Mouse (Mus musculus) cortical plate, adult 2 months (tissue): ENCODE measurements around the gene Skiv2l. TPM values are rescaled to one million over a fixed set of nuclear protein-coding genes. Genes with fewer than 3 reads are reported as not detected.
"Not testable (repeated sequence)": the region's sequence is repeated elsewhere in the genome, so short reads cannot be mapped to it uniquely, and the experiment has no call there.

Experiments
- H3K27ac ChIP-seq: fragments of 200-500 bp; 2 replicates; pipeline ENCODE4 v1.5.1; 2012; ENCODE audit warnings: low read length, control low read depth, inconsistent platforms; ENCODE audit not compliant: insufficient read depth
- H3K4me1 ChIP-seq: fragments of 200-500 bp; 2 replicates; pipeline ENCODE4 v1.6.1; 2011; ENCODE audit warnings: low read length; ENCODE audit not compliant: control insufficient read depth, insufficient read depth
- H3K4me3 ChIP-seq: fragments of 200-500 bp; 2 replicates; pipeline ENCODE4 v1.5.1; 2011; ENCODE audit warnings: mild to moderate bottlenecking, low read length, control low read depth; ENCODE audit not compliant: insufficient read depth
- CTCF ChIP-seq: fragments of 200-500 bp; IDR thresholded peaks from 2 replicates; pipeline ENCODE4 v1.5.1; 2011; ENCODE audit warnings: mild to moderate bottlenecking, control low read depth, low read length; ENCODE audit not compliant: insufficient read depth; ENCODE audit errors: extremely low read depth
- POLR2A ChIP-seq: fragments of 200-500 bp; IDR thresholded peaks from 2 replicates; pipeline ENCODE4 v1.6.1; 2011; ENCODE audit warnings: mild to moderate bottlenecking, low read length, control low read depth; ENCODE audit not compliant: insufficient read depth; ENCODE audit errors: extremely low read depth
- polyA plus RNA-seq: library from polyadenylated mRNA; depleted of rRNA; stranded (reverse); fragments of >200 nt; gene quantifications from 2 replicates; pipeline ENCODE4 v1.2.3, GENCODE M21; 2012; rRNA removed

Gene Skiv2l
- polyA plus RNA-seq, 1 experiment = 74.0 TPM

DNA sequence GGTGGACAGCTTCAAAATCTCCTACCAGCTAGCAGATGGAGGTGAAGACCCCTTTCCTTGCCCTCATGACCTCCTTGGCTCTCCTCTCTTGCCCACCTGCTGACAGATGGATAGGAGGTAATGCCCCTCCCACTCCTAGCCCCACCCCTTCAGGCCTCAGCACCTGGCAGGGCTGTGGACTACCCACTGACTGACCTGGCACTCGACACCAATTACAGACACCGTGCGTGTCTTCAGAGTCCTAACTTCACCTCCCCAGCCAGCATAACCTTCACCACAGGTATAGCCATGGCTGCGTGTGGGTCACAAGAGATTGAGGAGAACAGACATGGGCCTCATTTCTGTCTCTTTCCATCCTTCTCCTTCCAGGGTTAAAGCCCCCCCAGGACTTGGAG lies 50.5 kb downstream of the Skiv2l start:
- no peaks in the 10 kb centered on the region for H3K4me1 ChIP-seq
- H3K27ac ChIP-seq = no peak overlapping the region
- TF ChIP-seq POLR2A (no peak), CTCF (no peak)
- H3K4me3 ChIP-seq = no peak overlapping the region

DNA sequence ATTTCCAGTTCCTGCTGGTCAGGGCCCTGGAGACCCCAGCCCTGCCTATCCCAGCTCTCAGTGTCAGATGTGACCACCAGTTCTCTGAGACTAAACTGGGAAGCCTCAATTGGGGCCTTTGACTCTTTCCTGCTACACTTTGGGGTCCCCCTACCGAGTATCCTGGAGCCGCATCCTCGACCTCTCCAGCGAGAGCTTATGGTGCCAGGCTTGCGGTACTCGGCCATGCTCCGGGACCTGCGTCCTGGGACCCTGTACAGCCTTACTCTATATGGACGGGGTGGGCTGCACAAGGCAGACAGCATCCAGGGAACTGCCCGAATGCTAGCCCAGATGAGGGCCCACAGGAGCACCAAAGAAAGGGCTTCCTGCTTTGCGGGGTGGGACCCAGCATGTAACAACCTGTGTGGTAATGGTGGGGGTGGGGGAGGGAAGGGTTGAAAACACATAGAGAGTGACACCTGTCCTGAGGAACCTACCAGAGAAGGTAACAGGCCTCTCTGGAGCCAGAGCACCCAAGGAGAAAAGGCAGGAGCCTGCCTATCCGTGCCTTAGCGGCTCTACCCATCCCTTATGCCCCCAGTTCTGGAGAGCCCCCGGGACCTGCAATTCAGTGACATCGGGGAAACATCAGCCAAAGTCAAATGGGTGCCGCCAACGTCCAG lies 51.0 kb downstream of the Skiv2l start:
- no peak overlapping the region for H3K27ac ChIP-seq
- H3K4me3 ChIP-seq = no peak overlapping the region
- TF ChIP-seq POLR2A (no peak), CTCF (no peak)
- no peaks in the 10 kb centered on the region for H3K4me1 ChIP-seq

GRCm38 (mm10) chr17:34798071-34798470 lies 51.9 kb downstream of the Skiv2l start:
- not testable (repeated sequence) for H3K4me1 ChIP-seq, H3K4me3 ChIP-seq

DNA sequence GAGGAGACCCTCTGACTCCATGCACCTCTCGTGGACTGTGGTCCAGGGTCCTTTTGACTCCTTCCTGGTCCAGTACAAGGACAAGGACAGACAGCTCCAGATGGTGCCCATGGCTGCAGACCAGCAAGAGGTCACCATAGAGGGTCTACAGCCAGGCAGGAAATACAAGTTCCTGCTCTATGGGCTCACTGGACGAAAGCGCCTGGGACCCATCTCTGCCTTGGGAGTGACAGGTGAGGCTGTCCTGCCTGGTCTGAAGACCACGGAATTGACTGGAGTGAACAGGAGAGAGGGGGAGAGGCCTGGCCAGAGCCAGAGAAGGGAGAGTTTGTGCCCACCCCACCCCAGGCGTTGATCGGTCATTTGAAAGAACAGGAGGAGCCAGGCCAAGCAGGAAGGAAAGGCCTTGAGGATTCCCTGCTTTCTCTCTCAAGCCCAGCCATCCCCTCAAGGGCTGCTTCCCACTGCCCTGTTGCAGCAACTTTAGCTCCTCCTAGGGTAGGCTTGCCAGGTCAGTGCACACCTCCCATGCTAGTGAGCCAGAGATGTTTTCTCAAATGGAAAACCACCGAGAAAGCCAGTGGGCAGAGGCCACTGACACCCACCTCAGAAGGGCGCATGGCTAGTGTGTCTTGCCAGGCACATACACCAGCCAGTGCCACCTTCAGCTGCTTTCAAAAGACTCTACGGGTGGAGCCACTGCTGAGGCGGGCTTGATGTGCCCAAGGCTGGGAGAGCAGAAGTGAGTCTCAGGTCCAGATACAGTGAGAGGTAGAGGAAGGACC lies 52.6 kb downstream of the Skiv2l start:
- not testable (repeated sequence) for H3K4me1 ChIP-seq, H3K4me3 ChIP-seq, H3K27ac ChIP-seq

More at GRCm38 (mm10) chr17:34798071-34798470, 51.9 kb downstream of the Skiv2l start:
- not testable (repeated sequence) for H3K27ac ChIP-seq

DNA sequence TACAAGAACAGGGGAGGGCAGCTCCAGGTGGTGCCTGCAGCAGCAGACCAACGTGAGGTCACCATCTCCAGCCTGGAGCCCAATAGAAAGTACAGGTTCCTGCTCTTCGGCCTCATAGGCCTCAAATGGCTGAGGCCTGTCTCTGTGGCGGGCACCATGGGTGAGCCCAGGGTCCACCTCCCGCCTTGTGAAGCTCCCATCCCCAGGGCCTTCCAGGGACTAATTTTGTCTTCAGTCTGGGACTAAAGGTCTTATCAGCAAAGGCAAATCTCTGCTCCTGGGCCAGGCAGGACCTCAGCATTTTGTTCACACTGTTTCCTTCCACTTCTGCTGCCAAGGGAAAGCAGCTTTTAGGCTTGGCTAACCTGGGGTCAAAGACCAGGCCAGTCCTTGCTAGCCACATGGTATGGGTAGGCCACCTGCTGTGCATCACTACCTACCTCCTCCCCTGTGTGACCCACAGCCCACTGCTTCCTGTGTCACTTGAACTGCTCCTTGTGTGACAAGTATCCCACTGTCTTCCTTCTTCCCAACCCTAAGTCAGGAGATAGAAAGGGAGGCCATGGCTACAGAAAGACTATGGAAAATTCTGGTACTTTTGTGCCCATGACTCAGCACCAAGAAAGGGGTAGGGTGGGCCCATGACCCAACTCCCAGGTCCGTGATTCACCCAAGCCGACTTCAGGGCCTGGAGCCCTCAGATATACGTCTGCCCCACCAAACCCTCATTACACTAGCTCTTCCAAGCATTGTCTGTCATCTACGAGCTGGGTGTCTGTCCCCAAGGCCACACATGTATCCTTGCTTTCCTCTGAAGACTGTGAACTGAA lies 53.5 kb downstream of the Skiv2l start:
- no peaks in the 10 kb centered on the region for H3K4me1 ChIP-seq
- TF ChIP-seq POLR2A (no peak), CTCF (no peak)
- no peak overlapping the region for H3K4me3 ChIP-seq
- no peak overlapping the region for H3K27ac ChIP-seq

DNA sequence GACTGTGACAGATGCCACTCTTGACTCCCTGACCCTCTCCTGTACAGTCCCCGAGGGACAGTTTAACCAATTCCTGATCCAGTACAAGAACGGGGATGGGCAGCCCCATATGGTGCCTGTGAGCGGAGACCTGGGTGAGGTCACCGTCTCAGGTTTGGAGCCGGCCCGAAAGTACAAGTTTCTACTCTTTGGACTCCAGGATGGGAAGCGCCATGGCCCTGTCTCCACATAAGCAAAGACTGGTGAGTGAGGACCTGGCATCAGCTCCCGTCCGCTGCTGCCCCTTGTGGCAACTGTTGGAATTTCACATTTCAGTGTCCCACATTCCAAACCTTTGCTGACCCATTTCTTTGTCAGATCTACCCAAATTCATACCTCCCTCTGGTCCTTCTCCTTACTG lies 54.4 kb downstream of the Skiv2l start:
- H3K4me3 ChIP-seq = no peak overlapping the region

DNA sequence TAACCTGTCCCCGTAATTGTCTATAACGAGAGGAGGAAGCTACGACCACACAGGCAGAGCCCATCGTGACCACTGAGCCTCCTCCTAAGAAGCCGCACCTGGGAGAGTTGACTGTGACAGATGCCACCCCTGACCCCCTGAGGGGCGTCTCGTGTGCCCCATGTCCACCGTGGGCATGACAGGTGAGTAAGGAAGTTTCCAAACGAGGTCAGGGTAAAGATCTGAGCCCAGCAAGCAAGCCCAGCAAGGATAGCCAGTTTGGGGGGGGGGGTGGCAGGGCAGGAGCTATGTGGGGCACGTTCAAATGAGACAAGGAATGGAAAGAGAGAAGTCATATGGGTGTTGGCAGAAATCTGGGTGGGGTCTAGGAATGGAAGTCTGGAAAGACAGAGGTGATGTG lies 55.0 kb downstream of the Skiv2l start:
- no peak overlapping the region for H3K27ac ChIP-seq
- TF ChIP-seq CTCF (no peak), POLR2A (no peak)
- no peak overlapping the region for H3K4me3 ChIP-seq
- no peaks in the 10 kb centered on the region for H3K4me1 ChIP-seq

More for the DNA sequence above, 54.4 kb downstream of the Skiv2l start:
- TF ChIP-seq POLR2A (no peak), CTCF (peak; percentile 44)
- H3K4me1 ChIP-seq = no peaks in the 10 kb centered on the region
- H3K27ac ChIP-seq = no peak overlapping the region

Other genes starting within 250 kb of the Skiv2l start
- 125 and 130 TPM in 2 replicates for gene Rnf5, start 246.5 kb downstream of the Skiv2l start, polyA plus RNA-seq
- gene Agpat1, start 245.9 kb downstream of the Skiv2l start, polyA plus RNA-seq = 225 and 236 TPM in 2 replicates
- 5.3 and 6.1 TPM in 2 replicates for gene Egfl8, start 234.2 kb downstream of the Skiv2l start, polyA plus RNA-seq
- gene Ppt2, start 221.7 kb downstream of the Skiv2l start, polyA plus RNA-seq = 31.1 and 32.7 TPM in 2 replicates
- 160 and 165 TPM in 2 replicates for gene Prrt1, start 220.7 kb downstream of the Skiv2l start, polyA plus RNA-seq
- gene Fkbpl, start 205.4 kb downstream of the Skiv2l start, polyA plus RNA-seq = 7.8 and 8.7 TPM in 2 replicates
- gene Atf6b, start 203.1 kb downstream of the Skiv2l start, polyA plus RNA-seq = 59.6 and 64.1 TPM in 2 replicates
- gene Tnxb, start 179.7 kb downstream of the Skiv2l start, polyA plus RNA-seq = 2.2 and 2.6 TPM in 2 replicates
- gene C4b, start 106.3 kb downstream of the Skiv2l start, polyA plus RNA-seq = 10.7 and 14.8 TPM in 2 replicates
- gene Cyp21a1, start 45.6 kb downstream of the Skiv2l start, polyA plus RNA-seq = not detected in 2 replicates
- gene Stk19, start 13.3 kb downstream of the Skiv2l start, polyA plus RNA-seq = 80.0 and 80.7 TPM in 2 replicates
- 53.1 and 55.5 TPM in 2 replicates for gene Dxo, start 13.2 kb downstream of the Skiv2l start, polyA plus RNA-seq
- 56.3 and 65.8 TPM in 2 replicates for gene Nelfe, start 181 bp upstream of the Skiv2l start, polyA plus RNA-seq
- 0.08 and 0.32 TPM in 2 replicates for gene Cfb, start 12.3 kb upstream of the Skiv2l start, polyA plus RNA-seq
- gene Zbtb12, start 29.3 kb upstream of the Skiv2l start, polyA plus RNA-seq = 4.8 and 4.9 TPM in 2 replicates
- 0.04 and 0.13 TPM in 2 replicates for gene Gm20547, start 31.8 kb upstream of the Skiv2l start, polyA plus RNA-seq
- 3.2 and 3.4 TPM in 2 replicates for gene C2, start 48.1 kb upstream of the Skiv2l start, polyA plus RNA-seq
- gene Ehmt2, start 48.3 kb upstream of the Skiv2l start, polyA plus RNA-seq = 247 and 264 TPM in 2 replicates
- 0.46 and 0.49 TPM in 2 replicates for gene Slc44a4, start 64.3 kb upstream of the Skiv2l start, polyA plus RNA-seq
- 49.4 and 50.5 TPM in 2 replicates for gene Neu1, start 81.0 kb upstream of the Skiv2l start, polyA plus RNA-seq
- 8.4 and 11.6 TPM in 2 replicates for gene Hspa1b, start 109.0 kb upstream of the Skiv2l start, polyA plus RNA-seq
- gene Gm20481, start 119.7 kb upstream of the Skiv2l start, polyA plus RNA-seq = not detected in 2 replicates
- gene Hspa1a, start 121.9 kb upstream of the Skiv2l start, polyA plus RNA-seq = 12.0 and 14.0 TPM in 2 replicates
- 0.50 and 0.59 TPM in 2 replicates for gene Hspa1l, start 122.5 kb upstream of the Skiv2l start, polyA plus RNA-seq
- 36.9 and 37.2 TPM in 2 replicates for gene Lsm2, start 131.7 kb upstream of the Skiv2l start, polyA plus RNA-seq
- gene Vars, start 150.8 kb upstream of the Skiv2l start, polyA plus RNA-seq = 43.7 and 46.6 TPM in 2 replicates
- 0.29 and 0.36 TPM in 2 replicates for gene Vwa7, start 166.4 kb upstream of the Skiv2l start, polyA plus RNA-seq
- gene Sapcd1, start 177.8 kb upstream of the Skiv2l start, polyA plus RNA-seq = 0.94 and 0.96 TPM in 2 replicates
- gene Msh5, start 196.5 kb upstream of the Skiv2l start, polyA plus RNA-seq = 0.58 and 0.72 TPM in 2 replicates
- 18.4 and 18.7 TPM in 2 replicates for gene Clic1, start 199.8 kb upstream of the Skiv2l start, polyA plus RNA-seq
- 25.1 and 26.8 TPM in 2 replicates for gene Ddah2, start 208.8 kb upstream of the Skiv2l start, polyA plus RNA-seq
- not detected in 2 replicates for gene Ly6g6c, start 215.2 kb upstream of the Skiv2l start, polyA plus RNA-seq
- gene Mpig6b, start 216.0 kb upstream of the Skiv2l start, polyA plus RNA-seq = not detected in 2 replicates
- gene Ly6g6e, start 226.7 kb upstream of the Skiv2l start, polyA plus RNA-seq = 4.8 and 5.5 TPM in 2 replicates
- 1.8 and 3.6 TPM in 2 replicates for gene Ly6g6d, start 227.9 kb upstream of the Skiv2l start, polyA plus RNA-seq
- gene Ly6g6f, start 235.4 kb upstream of the Skiv2l start, polyA plus RNA-seq = 0.44 and 1.1 TPM in 2 replicates
- gene Abhd16a, start 239.1 kb upstream of the Skiv2l start, polyA plus RNA-seq = 147 and 159 TPM in 2 replicates